Mouse (Mus musculus) kidney, adult 9 months (tissue): ENCODE measurements around the gene Shoc2.
A peak's percentile ranks its signal among the peaks of the same experiment; 100 is the strongest.
"Not testable (repeated sequence)": the region's sequence is repeated elsewhere in the genome, so short reads cannot be mapped to it uniquely, and the experiment has no call there.

Experiments used
- DNase-seq: peaks from one replicate; pipeline ENCODE4 v3.0.0; 2022

Gene Shoc2

GRCm38 (mm10) chr19:53943802-53944785, at the start of gene Shoc2, which contains the start of gene Bbip1:
TSS of gene Shoc2 (plus strand) at chr19:53944306.
TSS of gene Bbip1 (minus strand) at chr19:53944627.
- peak; percentile 99 for DNase-seq

- peak; percentile 49 for DNase-seq
Observed at GRCm38 (mm10) chr19:53894538-53895121, 49.5 kb upstream of the Shoc2 start.

- DNase-seq = no peak
Observed at GRCm38 (mm10) chr19:53898046-53898445, 46.1 kb upstream of the Shoc2 start.

GRCm38 (mm10) chr19:53898498-53898897, 45.6 kb upstream of the Shoc2 start:
- DNase-seq = no peak

- DNase-seq = no peak
Observed at GRCm38 (mm10) chr19:53898970-53899900, 44.9 kb upstream of the Shoc2 start.

GRCm38 (mm10) chr19:53899941-53900610, 44.0 kb upstream of the Shoc2 start:
- DNase-seq = no peak

GRCm38 (mm10) chr19:53901931-53902738, 42.0 kb upstream of the Shoc2 start:
- DNase-seq = no peak

GRCm38 (mm10) chr19:53902739-53903487, 41.2 kb upstream of the Shoc2 start:
- peak; percentile 96 for DNase-seq

GRCm38 (mm10) chr19:53903507-53904321, 40.4 kb upstream of the Shoc2 start:
- DNase-seq = peak; percentile 52

GRCm38 (mm10) chr19:53904833-53905480, 39.1 kb upstream of the Shoc2 start:
- DNase-seq = no peak

GRCm38 (mm10) chr19:53906033-53906702, 37.9 kb upstream of the Shoc2 start:
- DNase-seq = no peak

GRCm38 (mm10) chr19:53906703-53907070, 37.4 kb upstream of the Shoc2 start:
- not testable (repeated sequence) for DNase-seq

- no peak for DNase-seq
Observed at GRCm38 (mm10) chr19:53914950-53915349, 29.2 kb upstream of the Shoc2 start.

- no peak for DNase-seq
Observed at GRCm38 (mm10) chr19:53919541-53919940, 24.6 kb upstream of the Shoc2 start.

GRCm38 (mm10) chr19:53921996-53922395, 22.1 kb upstream of the Shoc2 start:
- not testable (repeated sequence) for DNase-seq

- DNase-seq = peak; percentile 54
Observed at GRCm38 (mm10) chr19:53925338-53925751, 18.8 kb upstream of the Shoc2 start.

GRCm38 (mm10) chr19:53926705-53927104, 17.4 kb upstream of the Shoc2 start:
- DNase-seq = no peak

GRCm38 (mm10) chr19:53929218-53929617, 14.9 kb upstream of the Shoc2 start:
- no peak for DNase-seq

- no peak for DNase-seq
Observed at GRCm38 (mm10) chr19:53933050-53933449, 11.1 kb upstream of the Shoc2 start.
